ENCODE assay signal across 9 mouse cellular contexts in genomic region chr12:89479096-89479495, GRCm38 (mm10).
DNase-seq lines count a peak whose midpoint lies in the region; ATAC-seq and TF ChIP-seq lines count a peak whose summit lies in the region.
"Had no signal": no experiment of that assay in that cellular context is flagged by ENCODE, and none has a peak within 500 bp of the region (broad histone marks: within the 10 kb centered on the region; RNA-seq: fewer than 3 reads in every experiment).

No protein-coding gene starts in this region.

- DNase-seq in left cerebral cortex, postnatal 14 days (ENCODE audit: low spot score in 2 of 2), result peak; percentile 58 to 78
- DNase-seq in left cerebral cortex, adult 11 months (ENCODE audit: low spot score), result no peak
- peak; percentile 71 for DNase-seq in NIH3T3 (ENCODE audit: low read depth)
- peak; percentile 46 for DNase-seq in embryo, embryonic 11.5 days (ENCODE audit: low read depth, low spot score)
- peak; percentile 72 for DNase-seq in lung, postnatal 0 days (ENCODE audit: low spot score)
- DNase-seq in spleen, adult 12 weeks (ENCODE audit: low spot score), result no peak

- no peaks in the 10 kb centered on the region for H3K9me3 ChIP-seq in forebrain, embryonic 12.5 days
- no peaks in the 10 kb centered on the region for H3K9me3 ChIP-seq in forebrain, embryonic 16.5 days (ENCODE audit: control insufficient read depth, low read length)
- no peaks in the 10 kb centered on the region for H3K9me3 ChIP-seq in lung, postnatal 0 days (ENCODE audit: low read length)

- 16% methylated on average over 4 of the region's 4 CpGs for WGBS in forebrain, embryonic 12.5 days
- WGBS in forebrain, embryonic 16.5 days, result 12% methylated on average over 4 of the region's 4 CpGs
- WGBS in lung, postnatal 0 days, result 23% methylated on average over 4 of the region's 4 CpGs

- ATAC-seq in forebrain, embryonic 12.5 days (ENCODE audit: low FRiP score), result peak; percentile 17; the same call in 1 of the 2 replicates
- no peak for ATAC-seq in forebrain, embryonic 16.5 days
- ATAC-seq in lung, postnatal 0 days, result no peak

- no peaks in the 10 kb centered on the region for H3K27me3 ChIP-seq in forebrain, embryonic 12.5 days
- no peaks in the 10 kb centered on the region for H3K27me3 ChIP-seq in forebrain, embryonic 16.5 days (replicated peaks; ENCODE audit: control insufficient read depth, insufficient read depth, low read length)
- H3K27me3 ChIP-seq in lung, postnatal 0 days (replicated peaks; ENCODE audit: insufficient read depth, low read length), result no peaks in the 10 kb centered on the region

- H3K4me2 ChIP-seq in forebrain, embryonic 12.5 days, result no peak overlapping the region
- no peak overlapping the region for H3K4me2 ChIP-seq in forebrain, embryonic 16.5 days (ENCODE audit: low read length)
- H3K4me2 ChIP-seq in lung, postnatal 0 days (replicated peaks; ENCODE audit: low read depth, low read length), result no peak overlapping the region

- TF ChIP-seq CTCF in lung, postnatal 0 days (IDR thresholded peaks at IDR 0.05), result peak; percentile 68

- no peaks in the 10 kb centered on the region for H3K4me1 ChIP-seq in forebrain, embryonic 12.5 days
- no peaks in the 10 kb centered on the region for H3K4me1 ChIP-seq in forebrain, embryonic 16.5 days (replicated peaks; ENCODE audit: control insufficient read depth, insufficient read depth, low read length)
- H3K4me1 ChIP-seq in lung, postnatal 0 days (ENCODE audit: insufficient read depth, low read depth, low read length), result no peaks in the 10 kb centered on the region

- H3K4me3 ChIP-seq in forebrain, embryonic 12.5 days (replicated peaks), result no peak overlapping the region
- H3K4me3 ChIP-seq in forebrain, embryonic 16.5 days (replicated peaks; ENCODE audit: low read length), result no peak overlapping the region
- no peak overlapping the region for H3K4me3 ChIP-seq in lung, postnatal 0 days (ENCODE audit: low read depth, low read length)

- intact Hi-C loops in left cerebral cortex, postnatal 14 days (cut with DNase I), result no loop called here

- no peaks in the 10 kb centered on the region for H3K36me3 ChIP-seq in forebrain, embryonic 12.5 days (replicated peaks)
- no peaks in the 10 kb centered on the region for H3K36me3 ChIP-seq in forebrain, embryonic 16.5 days (ENCODE audit: control insufficient read depth, insufficient read depth)
- no peaks in the 10 kb centered on the region for H3K36me3 ChIP-seq in lung, postnatal 0 days (ENCODE audit: insufficient read depth, low read length)

- no peak for TF ChIP-seq EP300 in lung, postnatal 0 days (IDR thresholded peaks at IDR 0.05)

- no peak overlapping the region for H3K9ac ChIP-seq in forebrain, embryonic 12.5 days
- no peak overlapping the region for H3K9ac ChIP-seq in forebrain, embryonic 16.5 days (replicated peaks; ENCODE audit: low read depth, low read length)
- no peak overlapping the region for H3K9ac ChIP-seq in lung, postnatal 0 days (replicated peaks; ENCODE audit: low read depth)

- H3K27ac ChIP-seq in forebrain, embryonic 12.5 days, result no peak overlapping the region
- no peak overlapping the region for H3K27ac ChIP-seq in forebrain, embryonic 16.5 days (ENCODE audit: low read length)
- H3K27ac ChIP-seq in lung, postnatal 0 days (ENCODE audit: low read length), result no peak overlapping the region
- H3K27ac ChIP-seq: macrophage had no signal

Comparison
In these comparisons a context has a peak if more than half of its experiments do, and no peak if none do; other contexts are left out.
1. DNase-seq: peak in left cerebral cortex, postnatal 14 days (2 of 2), NIH3T3 (single experiment), embryo, embryonic 11.5 days (single experiment) and lung, postnatal 0 days (single experiment); none in left cerebral cortex, adult 11 months (single experiment) and spleen, adult 12 weeks (single experiment).